Mouse (Mus musculus) intestine, embryonic 15.5 days (tissue): ENCODE measurements around the gene Pon1. TPM values are rescaled to one million over a fixed set of nuclear protein-coding genes. Genes with fewer than 3 reads are reported as not detected.

ENCODE experiments used
- polyA plus RNA-seq: library from polyadenylated mRNA; unstranded; fragments of >200 nt; fragmentation: Nextera tagmentation; extraction: Ambion mirVana; gene quantifications from 2 replicates; pipeline ENCODE4 v1.2.1, GENCODE M21; 2015

The Pon1 gene
- polyA plus RNA-seq, 1 experiment from 2014 or later: not detected

Other genes starting within 250 kb of the Pon1 start
- gene Pon3, start 62.3 kb upstream of the Pon1 start, polyA plus RNA-seq: 22.4 and 23.5 TPM in 2 replicates
- 58.4 and 64.5 TPM in 2 replicates for gene Pon2, start 104.5 kb upstream of the Pon1 start, polyA plus RNA-seq
- gene Asb4, start 189.4 kb upstream of the Pon1 start, polyA plus RNA-seq: 15.6 and 18.8 TPM in 2 replicates